25 mouse cellular contexts compared by ENCODE assay signal in genomic region chr13:60740248-60740647, GRCm38 (mm10). TPM values are rescaled to one million over a fixed set of nuclear protein-coding genes. Genes with fewer than 3 reads are reported as not detected.
DNase-seq lines count a peak whose midpoint lies in the region; ATAC-seq and TF ChIP-seq lines count a peak whose summit lies in the region.
"Had no signal": no experiment of that assay in that cellular context is flagged by ENCODE, and none has a peak within 500 bp of the region (broad histone marks: within the 10 kb centered on the region; RNA-seq: fewer than 3 reads in every experiment).

No protein-coding gene starts in this region.

- no peak overlapping the region for H3K9ac ChIP-seq in heart, adult 2 months (ENCODE audit: low read depth, low read length)
- H3K9ac ChIP-seq in liver, adult 2 months (ENCODE audit: low read depth, low read length), result no peak overlapping the region
- H3K9ac ChIP-seq in liver, embryonic 11.5 days (ENCODE audit: low read depth, low read length), result no peak overlapping the region
- H3K9ac ChIP-seq: embryonic facial prominence, embryonic 13.5 days; hindbrain, embryonic 13.5 days; liver, embryonic 13.5 days; midbrain, embryonic 13.5 days had no signal

- TF ChIP-seq CTCF in heart, adult 2 months (IDR thresholded peaks at IDR 0.05), result peak; percentile 39
- TF ChIP-seq CTCF in liver, adult 2 months (IDR thresholded peaks at IDR 0.05; ENCODE audit: low read depth, low read length), result peak; percentile 58
- TF ChIP-seq CTCF in E14TG2a.4 (conservative IDR thresholded peaks at IDR 0.05; ENCODE audit: low read length), result peak; percentile 34

- no peak overlapping the region for H3K4me2 ChIP-seq in liver, embryonic 11.5 days
- H3K4me2 ChIP-seq: embryonic facial prominence, embryonic 13.5 days; hindbrain, embryonic 13.5 days; liver, embryonic 13.5 days; midbrain, embryonic 13.5 days had no signal

- H3K4me3 ChIP-seq in heart, adult 2 months, result no peak overlapping the region
- H3K4me3 ChIP-seq in liver, adult 2 months (ENCODE audit: insufficient read depth, low read depth, low read length), result no peak overlapping the region
- H3K4me3 ChIP-seq in liver, embryonic 11.5 days (ENCODE audit: low read depth, low read length), result no peak overlapping the region
- no peak overlapping the region for H3K4me3 ChIP-seq in E14TG2a.4 (replicated peaks; ENCODE audit: low read length)
- no peak overlapping the region for H3K4me3 ChIP-seq in embryonic facial prominence, embryonic 10.5 days
- H3K4me3 ChIP-seq: embryonic facial prominence, embryonic 13.5 days; heart, embryonic 10.5 days; hindbrain, embryonic 13.5 days; liver, embryonic 13.5 days; midbrain, embryonic 13.5 days had no signal

- no peak for TF ChIP-seq POLR2A in heart, adult 2 months (IDR thresholded peaks at IDR 0.05; ENCODE audit: insufficient read depth, low read depth, low read length)
- no peak for TF ChIP-seq POLR2A in liver, adult 2 months (IDR thresholded peaks at IDR 0.05; ENCODE audit: extremely low read depth, insufficient read depth, low read length)

- no peak overlapping the region for H3K27ac ChIP-seq in heart, adult 2 months
- H3K27ac ChIP-seq in liver, adult 2 months (replicated peaks; ENCODE audit: insufficient read depth, low read depth, low read length), result no peak overlapping the region
- no peak overlapping the region for H3K27ac ChIP-seq in liver, embryonic 11.5 days (ENCODE audit: low read depth, low read length)
- H3K27ac ChIP-seq in embryonic facial prominence, embryonic 10.5 days (replicated peaks), result no peak overlapping the region
- H3K27ac ChIP-seq: embryonic facial prominence, embryonic 13.5 days; heart, embryonic 10.5 days; hindbrain, embryonic 13.5 days; liver, embryonic 13.5 days; midbrain, embryonic 13.5 days had no signal

- no peak for TF ChIP-seq EP300 in heart, adult 2 months (IDR thresholded peaks at IDR 0.05; ENCODE audit: insufficient read depth, low read depth, low read length)

- no peaks in the 10 kb centered on the region for H3K79me2 ChIP-seq in heart, adult 2 months (replicated peaks; ENCODE audit: control insufficient read depth, insufficient read depth, low read length)
- no peaks in the 10 kb centered on the region for H3K79me2 ChIP-seq in liver, adult 2 months (ENCODE audit: control insufficient read depth, insufficient read depth, low read length)

- no peaks in the 10 kb centered on the region for H3K36me3 ChIP-seq in heart, adult 2 months (ENCODE audit: control insufficient read depth, insufficient read depth, low read length)
- H3K36me3 ChIP-seq in liver, adult 2 months (ENCODE audit: control insufficient read depth, insufficient read depth, low read length), result peaks cover 12% of the 10 kb centered on the region
- 0 out of 2 replicates have a peak, but pooled peaks cover 2% of the 10 kb centered on the region for H3K36me3 ChIP-seq in liver, embryonic 11.5 days (ENCODE audit: control insufficient read depth, insufficient read depth, low read length)
- peaks cover 15% of the 10 kb centered on the region for H3K36me3 ChIP-seq in E14TG2a.4 (ENCODE audit: insufficient read depth, low read length)
- H3K36me3 ChIP-seq in embryonic facial prominence, embryonic 10.5 days (replicated peaks), result peaks cover 42% of the 10 kb centered on the region

- 95% methylated on average over 6 of the region's 6 CpGs for WGBS in heart, adult 2 months
- 87% methylated on average over 6 of the region's 6 CpGs for WGBS in liver, adult 2 months
- WGBS in liver, embryonic 11.5 days, result 87% methylated on average over 6 of the region's 6 CpGs
- 90% methylated on average over 6 of the region's 6 CpGs for WGBS in embryonic facial prominence, embryonic 10.5 days

- H3K27me3 ChIP-seq in heart, adult 2 months (ENCODE audit: control insufficient read depth, insufficient read depth, low read length), result no peaks in the 10 kb centered on the region
- no peaks in the 10 kb centered on the region for H3K27me3 ChIP-seq in liver, adult 2 months (ENCODE audit: control insufficient read depth, insufficient read depth, low read length)
- H3K27me3 ChIP-seq in liver, embryonic 11.5 days (replicated peaks; ENCODE audit: control insufficient read depth, insufficient read depth, low read length), result no peaks in the 10 kb centered on the region
- 0 out of 2 replicates have a peak, but pooled peaks cover 4% of the 10 kb centered on the region for H3K27me3 ChIP-seq in E14TG2a.4 (ENCODE audit: insufficient read depth, low read length)
- H3K27me3 ChIP-seq in embryonic facial prominence, embryonic 10.5 days (replicated peaks; ENCODE audit: low read depth, poor library complexity, severe bottlenecking), result no peaks in the 10 kb centered on the region
- H3K27me3 ChIP-seq: embryonic facial prominence, embryonic 13.5 days; hindbrain, embryonic 13.5 days; liver, embryonic 13.5 days; midbrain, embryonic 13.5 days had no signal

- intact Hi-C loops in heart, adult 2 months (cut with DNase I), result no loop called here

- no peak for DNase-seq in heart, adult 2 months
- DNase-seq in heart, adult 9 months (ENCODE audit: low spot score in 2 of 2), result no peak
- peak; percentile 31 for DNase-seq in liver, adult 2 months (ENCODE audit: extremely low read depth, low read depth, low spot score)
- DNase-seq in liver, embryonic 11.5 days (ENCODE audit: low spot score), result no peak
- peak; percentile 53 for DNase-seq in ZHBTc4 (ENCODE audit: low read depth, low spot score)
- DNase-seq in embryonic facial prominence, embryonic 10.5 days (ENCODE audit: low spot score), result no peak
- no peak for DNase-seq in layer of hippocampus, postnatal 36 days
- DNase-seq: adrenal gland, postnatal 14 days; cerebellum, adult 8-10 months; gastrocnemius, postnatal 25 days; heart, postnatal 10 days; kidney, adult 11 months; liver, embryonic 13.5 days; lung, postnatal 36 days; retina, postnatal 1 day; thymus, adult 18-20 months had no signal

- ATAC-seq in liver, embryonic 11.5 days (replicated peaks; ENCODE audit: low FRiP score), result no peak
- ATAC-seq: midbrain, embryonic 13.5 days had no signal

- peaks cover 7% of the 10 kb centered on the region for H3K4me1 ChIP-seq in heart, adult 2 months (ENCODE audit: control insufficient read depth, insufficient read depth, low read length)
- H3K4me1 ChIP-seq in liver, adult 2 months (ENCODE audit: control insufficient read depth, insufficient read depth, low read length), result peaks cover 17% of the 10 kb centered on the region
- peaks cover 52% of the 10 kb centered on the region for H3K4me1 ChIP-seq in liver, embryonic 11.5 days (replicated peaks; ENCODE audit: control insufficient read depth, insufficient read depth, low read length)
- H3K4me1 ChIP-seq in E14TG2a.4 (replicated peaks; ENCODE audit: low read depth, low read length), result peaks cover 42% of the 10 kb centered on the region
- peaks cover 20% of the 10 kb centered on the region for H3K4me1 ChIP-seq in embryonic facial prominence, embryonic 10.5 days

- no peaks in the 10 kb centered on the region for H3K9me3 ChIP-seq in liver, embryonic 11.5 days (ENCODE audit: control insufficient read depth, low read length)
- H3K9me3 ChIP-seq in E14TG2a.4 (ENCODE audit: low read length), result no peaks in the 10 kb centered on the region
- no peaks in the 10 kb centered on the region for H3K9me3 ChIP-seq in embryonic facial prominence, embryonic 10.5 days
- H3K9me3 ChIP-seq: embryonic facial prominence, embryonic 13.5 days; heart, embryonic 10.5 days; hindbrain, embryonic 13.5 days; liver, embryonic 13.5 days; midbrain, embryonic 13.5 days had no signal

RNA-seq across cellular contexts. Expression of gene BC051665, which starts 45.9 kb away (rescaled TPM):
- total RNA-seq in heart, adult 2 months (2021), result not detected
- not detected in 2 replicates for polyA plus RNA-seq in heart, adult 2 months (2012; rRNA removed)
- total RNA-seq in liver, adult 2 months (2014; rRNA removed), result not detected in 2 replicates
- not detected in 2 replicates for polyA plus RNA-seq in liver, adult 2 months (2012; rRNA removed)
- polyA plus RNA-seq in liver, embryonic 11.5 days (2014; fragmentation: Nextera tagmentation; extraction: Ambion mirVana), result not detected in 2 replicates
- polyA plus RNA-seq in embryonic facial prominence, embryonic 10.5 days (2016; fragmentation: Nextera tagmentation; extraction: Ambion mirVana), result not detected in 2 replicates
- not detected for total RNA-seq in layer of hippocampus, postnatal 36 days (2021)
- total RNA-seq: adrenal gland, postnatal 14 days; gastrocnemius, postnatal 25 days; heart, postnatal 10 days; layer of hippocampus, postnatal 14 days; left cerebral cortex, postnatal 36 days; neutrophil, adult 5-6 weeks had no signal
- polyA plus RNA-seq: cortical plate, adult 2 months; embryonic facial prominence, embryonic 13.5 days; heart, embryonic 10.5 days; hindbrain, embryonic 13.5 days; liver, embryonic 13.5 days; midbrain, embryonic 13.5 days had no signal

Comparison
In these comparisons a context has a peak if more than half of its experiments do, and no peak if none do; other contexts are left out.
1. DNase-seq: peak in liver, adult 2 months (single experiment) and ZHBTc4 (single experiment); none in heart, adult 2 months (0 of 2), heart, adult 9 months (0 of 2), liver, embryonic 11.5 days (single experiment), embryonic facial prominence, embryonic 10.5 days (single experiment) and layer of hippocampus, postnatal 36 days (0 of 2).
2. Peak in every context shown above with its lines, with median percentiles within 50 percentile points of each other: CTCF ChIP-seq.